Mouse (Mus musculus): ENCODE data around the gene Slx4. TPM values are rescaled to one million over a fixed set of nuclear protein-coding genes. Genes with fewer than 3 reads are reported as not detected.

Gene Slx4
- total RNA-seq, 2 experiments from 2014 or later, result 10.8 to 14.6 TPM

Other genes with a start within 250 kb of the Slx4 start
- gene Olfr15, start 172.9 kb downstream of the Slx4 start, total RNA-seq (2021), result not detected
- 1 to 10 TPM; 1.3 to 1.4 TPM for gene Zfp174, start 156.5 kb downstream of the Slx4 start, total RNA-seq (2021)
- gene Naa60, start 131.4 kb downstream of the Slx4 start, total RNA-seq (2021), result 10 to 100 TPM; 57.6 to 61.7 TPM
- 10 to 100 TPM; 10.9 to 13.5 TPM for gene Zfp597, start 119.2 kb downstream of the Slx4 start, total RNA-seq (2021)
- gene Gm20695, start 119.1 kb downstream of the Slx4 start, total RNA-seq (2021), result not detected
- 1 to 10 TPM; 3.8 to 3.9 TPM for gene 1700037C18Rik, start 95.1 kb downstream of the Slx4 start, total RNA-seq (2021)
- gene Cluap1, start 95.0 kb downstream of the Slx4 start, total RNA-seq (2021), result 10 to 100 TPM in 1 of 2 experiments, 1 to 10 TPM in 1; 9.6 to 10.3 TPM
- gene Nlrc3, start 27.1 kb downstream of the Slx4 start, total RNA-seq (2021), result 1 to 10 TPM; 2.7 to 3.1 TPM
- not detected for gene Dnase1, start 33.2 kb upstream of the Slx4 start, total RNA-seq (2021)
- 100 to 1,000 TPM; 161 to 173 TPM for gene Trap1, start 74.1 kb upstream of the Slx4 start, total RNA-seq (2021)
- gene Crebbp, start 210.2 kb upstream of the Slx4 start, total RNA-seq (2021), result 10 to 100 TPM; 43.6 to 51.8 TPM

All from heart, postnatal 14 days (tissue).